Comparison of ENCODE assay signal across 17 mouse cellular contexts in the genomic region with DNA sequence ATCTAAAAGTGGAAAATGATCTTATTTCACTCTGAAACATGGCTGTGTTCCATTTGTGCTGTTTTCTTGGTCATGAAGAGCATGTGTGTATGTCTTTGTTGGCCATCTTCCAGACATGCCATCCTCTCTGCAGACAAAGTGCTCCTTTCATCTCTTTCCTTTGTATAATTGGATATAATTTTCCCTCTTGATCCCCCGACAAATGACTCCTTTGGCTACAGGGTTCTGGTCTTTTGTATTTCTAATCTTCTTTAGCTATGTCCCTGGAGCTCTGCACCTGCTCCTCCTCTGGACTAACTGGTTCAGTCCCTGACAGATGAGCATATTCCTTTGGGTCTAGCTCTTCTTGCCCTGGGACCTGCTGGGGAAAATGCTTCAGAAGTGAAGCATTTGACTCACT. TPM values are rescaled to one million over a fixed set of nuclear protein-coding genes. Genes with fewer than 3 reads are reported as not detected.
DNase-seq lines count a peak whose midpoint lies in the region; ATAC-seq and TF ChIP-seq lines count a peak whose summit lies in the region.
"Had no signal": no experiment of that assay in that cellular context is flagged by ENCODE, and none has a peak within 500 bp of the region (broad histone marks: within the 10 kb centered on the region; RNA-seq: fewer than 3 reads in every experiment).

No protein-coding gene starts in this region.

- TF ChIP-seq CTCF in forebrain, postnatal 0 days (IDR thresholded peaks at IDR 0.05; ENCODE audit: low read depth), result no peak
- no peak for TF ChIP-seq CTCF in thymus, adult 2 months (IDR thresholded peaks at IDR 0.05; ENCODE audit: borderline replicate concordance, control insufficient read depth, extremely low read depth, insufficient read depth, low read length, poor library complexity)

- no peak overlapping the region for H3K27ac ChIP-seq in forebrain, postnatal 0 days (ENCODE audit: low read depth, low read length)
- no peak overlapping the region for H3K27ac ChIP-seq in forebrain, embryonic 11.5 days (ENCODE audit: low read depth, low read length)
- 0 out of 2 replicates have a peak overlapping the region, but pooled peaks have one; percentile 24 for H3K27ac ChIP-seq in neural tube, embryonic 13.5 days (replicated peaks)
- no peak overlapping the region for H3K27ac ChIP-seq in thymus, adult 2 months (ENCODE audit: control insufficient read depth, insufficient read depth, low read length)

- DNase-seq in forebrain, postnatal 0 days, result peak; percentile 31
- no peak for DNase-seq in forebrain, embryonic 11.5 days (ENCODE audit: low spot score)
- DNase-seq in neural tube, embryonic 10.5 days (ENCODE audit: extremely low spot score, low spot score), result no peak
- DNase-seq in mesoderm, embryonic 11.5 days (ENCODE audit: low read depth, low spot score), result peak; percentile 9
- no peak for DNase-seq in thymus, adult 2 months
- no peak for DNase-seq in urinary bladder, postnatal 36 days (ENCODE audit: low spot score in 2 of 2)
- DNase-seq: adrenal gland, postnatal 14 days; gastrocnemius, postnatal 25 days; kidney, postnatal 10 days; left cerebral cortex, postnatal 4 days; lung, embryonic 14.5 days had no signal

- TF ChIP-seq POLR2A in thymus, adult 2 months (IDR thresholded peaks at IDR 0.05; ENCODE audit: control insufficient read depth, extremely low read depth, insufficient read depth, low read length, poor library complexity), result no peak

- WGBS in forebrain, postnatal 0 days, result 5% methylated on average over 1 of the region's 1 CpGs
- 11% methylated on average over 1 of the region's 1 CpGs for WGBS in forebrain, embryonic 11.5 days
- WGBS in neural tube, embryonic 13.5 days, result 15% methylated on average over 1 of the region's 1 CpGs
- 86% methylated on average over 1 of the region's 1 CpGs for WGBS in thymus, adult 2 months

- no peak overlapping the region for H3K4me3 ChIP-seq in forebrain, postnatal 0 days (ENCODE audit: low read depth, low read length)
- H3K4me3 ChIP-seq in forebrain, embryonic 11.5 days (ENCODE audit: low read depth, low read length), result no peak overlapping the region
- no peak overlapping the region for H3K4me3 ChIP-seq in neural tube, embryonic 13.5 days
- H3K4me3 ChIP-seq in thymus, adult 2 months (ENCODE audit: control insufficient read depth, insufficient read depth, low read length), result no peak overlapping the region

- H3K9ac ChIP-seq in forebrain, postnatal 0 days, result no peak overlapping the region
- H3K9ac ChIP-seq in forebrain, embryonic 11.5 days (ENCODE audit: low read length), result no peak overlapping the region
- H3K9ac ChIP-seq in neural tube, embryonic 13.5 days, result no peak overlapping the region
- H3K9ac ChIP-seq: lung, embryonic 14.5 days had no signal

- no peak overlapping the region for H3K4me2 ChIP-seq in forebrain, postnatal 0 days (ENCODE audit: low read depth)
- no peak overlapping the region for H3K4me2 ChIP-seq in forebrain, embryonic 11.5 days (ENCODE audit: low read depth, low read length, severe bottlenecking)
- H3K4me2 ChIP-seq in neural tube, embryonic 13.5 days, result no peak overlapping the region
- H3K4me2 ChIP-seq: heart, embryonic 11.5 days; liver, embryonic 11.5 days; lung, embryonic 14.5 days had no signal

- 0 out of 2 replicates have a peak, but pooled peaks cover 4% of the 10 kb centered on the region for H3K4me1 ChIP-seq in forebrain, postnatal 0 days (ENCODE audit: insufficient read depth)
- H3K4me1 ChIP-seq in forebrain, embryonic 11.5 days (replicated peaks; ENCODE audit: control insufficient read depth, insufficient read depth, low read length), result peaks cover 2% of the 10 kb centered on the region; the same call in 1 of the 2 replicates
- H3K4me1 ChIP-seq in neural tube, embryonic 13.5 days (replicated peaks), result peaks cover 20% of the 10 kb centered on the region
- H3K4me1 ChIP-seq in thymus, adult 2 months (replicated peaks; ENCODE audit: control insufficient read depth, insufficient read depth, low read length), result no peaks in the 10 kb centered on the region

- H3K9me3 ChIP-seq in forebrain, postnatal 0 days (ENCODE audit: low read length), result no peaks in the 10 kb centered on the region
- no peaks in the 10 kb centered on the region for H3K9me3 ChIP-seq in forebrain, embryonic 11.5 days (ENCODE audit: control insufficient read depth, low read length)
- no peaks in the 10 kb centered on the region for H3K9me3 ChIP-seq in neural tube, embryonic 13.5 days

- no peaks in the 10 kb centered on the region for H3K36me3 ChIP-seq in forebrain, postnatal 0 days (ENCODE audit: insufficient read depth)
- H3K36me3 ChIP-seq in forebrain, embryonic 11.5 days (ENCODE audit: control insufficient read depth, insufficient read depth, low read length), result no peaks in the 10 kb centered on the region
- H3K36me3 ChIP-seq in neural tube, embryonic 13.5 days, result no peaks in the 10 kb centered on the region
- H3K36me3 ChIP-seq in thymus, adult 2 months (ENCODE audit: control insufficient read depth, insufficient read depth, low read length), result no peaks in the 10 kb centered on the region
- H3K36me3 ChIP-seq: G1E had no signal

- ATAC-seq in forebrain, postnatal 0 days, result no peak
- no peak for ATAC-seq in forebrain, embryonic 11.5 days (replicated peaks; ENCODE audit: low FRiP score)
- ATAC-seq in neural tube, embryonic 13.5 days (ENCODE audit: low read depth), result no peak
- ATAC-seq: intestine, postnatal 0 days had no signal

- H3K27me3 ChIP-seq in forebrain, postnatal 0 days (ENCODE audit: insufficient read depth, low read length), result no peaks in the 10 kb centered on the region
- no peaks in the 10 kb centered on the region for H3K27me3 ChIP-seq in forebrain, embryonic 11.5 days (ENCODE audit: control insufficient read depth, insufficient read depth, low read length)
- no peaks in the 10 kb centered on the region for H3K27me3 ChIP-seq in neural tube, embryonic 13.5 days
- H3K27me3 ChIP-seq in thymus, adult 2 months (ENCODE audit: control insufficient read depth, insufficient read depth, low read length), result no peaks in the 10 kb centered on the region

RNA-seq across cellular contexts. Expression of a gene that starts 4.0 kb away (rescaled TPM):
- total RNA-seq in forebrain, postnatal 0 days (2014; rRNA removed), result 32.4 and 44.3 TPM in 2 replicates
- polyA plus RNA-seq in forebrain, postnatal 0 days (2015; fragmentation: Nextera tagmentation; extraction: Ambion mirVana), result 5.1 and 9.7 TPM in 2 replicates
- polyA plus RNA-seq in forebrain, embryonic 11.5 days (2014; fragmentation: Nextera tagmentation; extraction: Ambion mirVana), result 3.4 and 4.2 TPM in 2 replicates
- 6.1 and 6.9 TPM in 2 replicates for polyA plus RNA-seq in neural tube, embryonic 13.5 days (2015; fragmentation: Nextera tagmentation; extraction: Ambion mirVana)
- 0.13 and 0.14 TPM in 2 replicates for polyA plus RNA-seq in thymus, adult 2 months (2012; rRNA removed)
- total RNA-seq: common myeloid progenitor, adult 5-6 weeks had no signal
- polyA plus RNA-seq: G1E had no signal

RNA-seq across cellular contexts. Expression of a gene that starts 36.8 kb away (rescaled TPM):
- 3.7 and 4.0 TPM in 2 replicates for total RNA-seq in forebrain, postnatal 0 days (2014; rRNA removed)
- polyA plus RNA-seq in forebrain, postnatal 0 days (2015; fragmentation: Nextera tagmentation; extraction: Ambion mirVana), result 4.5 and 4.8 TPM in 2 replicates
- 0.45 and 1.3 TPM in 2 replicates for polyA plus RNA-seq in forebrain, embryonic 11.5 days (2014; fragmentation: Nextera tagmentation; extraction: Ambion mirVana)
- polyA plus RNA-seq in neural tube, embryonic 13.5 days (2015; fragmentation: Nextera tagmentation; extraction: Ambion mirVana), result 3.2 and 3.3 TPM in 2 replicates
- polyA plus RNA-seq in thymus, adult 2 months (2012; rRNA removed), result 0.52 and 0.59 TPM in 2 replicates
- total RNA-seq: common myeloid progenitor, adult 5-6 weeks had no signal
- polyA plus RNA-seq: G1E; liver, embryonic 11.5 days had no signal

Comparison
In these comparisons a context has a peak if more than half of its experiments do, and no peak if none do; other contexts are left out.
1. DNase-seq: peak in forebrain, postnatal 0 days (single experiment) and mesoderm, embryonic 11.5 days (single experiment); none in forebrain, embryonic 11.5 days (single experiment), neural tube, embryonic 10.5 days (single experiment), thymus, adult 2 months (single experiment) and urinary bladder, postnatal 36 days (0 of 2).